Mouse (Mus musculus): ENCODE data around the gene Pex10. TPM values are rescaled to one million over a fixed set of nuclear protein-coding genes. Genes with fewer than 3 reads are reported as not detected.

The Pex10 gene
- polyA plus RNA-seq, 1 experiment from 2014 or later, result 18.0 TPM

Other genes starting within 250 kb of the Pex10 start
- gene Ttc34, start 229.6 kb upstream of the Pex10 start, polyA plus RNA-seq (2016; fragmentation: Nextera tagmentation; extraction: Ambion mirVana), result 0.27 and 0.72 TPM in 2 replicates
- 0.40 and 0.41 TPM in 2 replicates for gene Mmel1, start 197.4 kb upstream of the Pex10 start, polyA plus RNA-seq (2016; fragmentation: Nextera tagmentation; extraction: Ambion mirVana)
- 38.0 and 40.2 TPM in 2 replicates for gene Fam213b, start 167.9 kb upstream of the Pex10 start, polyA plus RNA-seq (2016; fragmentation: Nextera tagmentation; extraction: Ambion mirVana)
- gene Tnfrsf14, start 138.5 kb upstream of the Pex10 start, polyA plus RNA-seq (2016; fragmentation: Nextera tagmentation; extraction: Ambion mirVana), result 0.79 and 0.97 TPM in 2 replicates
- 293 and 329 TPM in 2 replicates for gene Hes5, start 106.1 kb upstream of the Pex10 start, polyA plus RNA-seq (2016; fragmentation: Nextera tagmentation; extraction: Ambion mirVana)
- 42.5 and 44.5 TPM in 2 replicates for gene Pank4, start 102.9 kb upstream of the Pex10 start, polyA plus RNA-seq (2016; fragmentation: Nextera tagmentation; extraction: Ambion mirVana)
- 5.0 and 5.5 TPM in 2 replicates for gene Plch2, start 10.2 kb upstream of the Pex10 start, polyA plus RNA-seq (2016; fragmentation: Nextera tagmentation; extraction: Ambion mirVana)
- gene Rer1, start 19.4 kb downstream of the Pex10 start, polyA plus RNA-seq (2016; fragmentation: Nextera tagmentation; extraction: Ambion mirVana), result 130 and 137 TPM in 2 replicates
- gene Morn1, start 19.6 kb downstream of the Pex10 start, polyA plus RNA-seq (2016; fragmentation: Nextera tagmentation; extraction: Ambion mirVana), result 7.7 and 8.0 TPM in 2 replicates
- gene Ski, start 155.6 kb downstream of the Pex10 start, polyA plus RNA-seq (2016; fragmentation: Nextera tagmentation; extraction: Ambion mirVana), result 12.6 and 13.5 TPM in 2 replicates
- gene Faap20, start 182.8 kb downstream of the Pex10 start, polyA plus RNA-seq (2016; fragmentation: Nextera tagmentation; extraction: Ambion mirVana), result 90.8 and 98.6 TPM in 2 replicates

Data from hindbrain, embryonic 12.5 days (tissue).